Mouse (Mus musculus): ENCODE results near the gene Ms4a8a. TPM values are rescaled to one million over a fixed set of nuclear protein-coding genes. Genes with fewer than 3 reads are reported as not detected.
A peak's percentile ranks its signal among the peaks of the same experiment; 100 is the strongest.

Ms4a8a gene
- polyA plus RNA-seq, 1 experiment, result 0.28 TPM

DNA sequence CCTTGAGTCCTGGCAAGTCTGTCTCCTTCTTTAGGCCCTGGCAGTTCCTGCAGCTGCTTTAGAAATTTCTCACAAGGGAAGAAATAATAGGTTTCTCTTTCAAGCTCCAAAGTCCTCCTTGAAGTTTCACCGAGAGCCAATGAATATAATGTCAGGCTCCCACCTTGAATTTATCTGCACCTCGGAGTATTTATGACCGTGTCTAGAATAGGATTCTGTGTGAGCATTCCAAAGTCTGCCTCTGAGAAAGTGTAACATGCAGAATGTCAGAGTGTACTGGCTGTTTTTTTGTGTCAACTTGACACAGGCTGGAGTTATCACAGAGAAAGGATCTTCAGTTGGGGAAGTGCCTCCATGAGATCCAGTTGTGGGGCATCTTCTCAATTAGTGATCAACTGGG is 63.0 kb downstream of the Ms4a8a start, which contains the start of gene Ms4a18:
Gene Ms4a18 (minus strand): TSS at position 141 of the 400 bp plus-strand sequence.
- H3K4me3 ChIP-seq (ENCODE audit: control insufficient read depth, low read depth, low read length), result no peak within 1 kb of the TSS
- H3K36me3 ChIP-seq (ENCODE audit: control insufficient read depth, insufficient read depth, low read length), result no peaks in the 10 kb centered on the region
- peak within 1 kb of the TSS; percentile 44 for H3K27ac ChIP-seq (ENCODE audit: control insufficient read depth, insufficient read depth, low read depth, low read length)
- no peaks in the 10 kb centered on the region for H3K27me3 ChIP-seq (ENCODE audit: control insufficient read depth, insufficient read depth, low read length)
- no peaks in the 10 kb centered on the region for H3K4me1 ChIP-seq (ENCODE audit: control insufficient read depth, insufficient read depth, low read length)
- no peak for TF ChIP-seq CTCF (IDR thresholded peaks at IDR 0.05; ENCODE audit: control insufficient read depth, insufficient read depth, insufficient replicate concordance, low read depth, low read length)
- no peak for TF ChIP-seq POLR2A (IDR thresholded peaks at IDR 0.05; ENCODE audit: control insufficient read depth, low read depth, low read length)

Other genes with a start within 250 kb of the Ms4a8a start
- 0.43 and 0.67 TPM in 2 replicates for gene Slc15a3, start 241.4 kb downstream of the Ms4a8a start, polyA plus RNA-seq (2012; rRNA removed)
- gene Tmem132a, start 211.2 kb downstream of the Ms4a8a start, polyA plus RNA-seq (2012; rRNA removed), result 2.6 and 3.1 TPM in 2 replicates
- 40.3 and 44.3 TPM in 2 replicates for gene Tmem109, start 199.1 kb downstream of the Ms4a8a start, polyA plus RNA-seq (2012; rRNA removed)
- 86.2 and 86.5 TPM in 2 replicates for gene Prpf19, start 185.9 kb downstream of the Ms4a8a start, polyA plus RNA-seq (2012; rRNA removed)
- gene Zp1, start 160.5 kb downstream of the Ms4a8a start, polyA plus RNA-seq (2012; rRNA removed), result 0.15 and 0.24 TPM in 2 replicates
- 0.88 and 1.2 TPM in 2 replicates for gene Ptgdr2, start 143.9 kb downstream of the Ms4a8a start, polyA plus RNA-seq (2012; rRNA removed)
- gene Ccdc86, start 131.8 kb downstream of the Ms4a8a start, polyA plus RNA-seq (2012; rRNA removed), result 13.5 and 15.3 TPM in 2 replicates
- gene Ms4a10, start 106.4 kb downstream of the Ms4a8a start, polyA plus RNA-seq (2012; rRNA removed), result 0.48 and 2.2 TPM in 2 replicates
- 0.11 and 0.65 TPM in 2 replicates for gene Ms4a15, start 87.9 kb downstream of the Ms4a8a start, polyA plus RNA-seq (2012; rRNA removed)
- gene Ms4a18, start 63.1 kb downstream of the Ms4a8a start, polyA plus RNA-seq (2012; rRNA removed), result 0.83 and 1.2 TPM in 2 replicates
- gene 1700017D01Rik, start 49.8 kb upstream of the Ms4a8a start, polyA plus RNA-seq (2012; rRNA removed), result 408 and 421 TPM in 2 replicates
- gene 1700025F22Rik, start 84.2 kb upstream of the Ms4a8a start, polyA plus RNA-seq (2012; rRNA removed), result 57.2 and 77.8 TPM in 2 replicates
- gene Ms4a13, start 115.6 kb upstream of the Ms4a8a start, polyA plus RNA-seq (2012; rRNA removed), result 103 and 113 TPM in 2 replicates
- gene Ms4a12, start 151.3 kb upstream of the Ms4a8a start, polyA plus RNA-seq (2012; rRNA removed), result not detected in 2 replicates
- gene Ms4a1, start 185.1 kb upstream of the Ms4a8a start, polyA plus RNA-seq (2012; rRNA removed), result 0.05 and 0.09 TPM in 2 replicates
- 130 and 181 TPM in 2 replicates for gene Ms4a5, start 202.8 kb upstream of the Ms4a8a start, polyA plus RNA-seq (2012; rRNA removed)
- gene Ms4a14, start 233.4 kb upstream of the Ms4a8a start, polyA plus RNA-seq (2012; rRNA removed), result 142 and 184 TPM in 2 replicates